Mouse (Mus musculus): ENCODE results near the gene Gm15737. TPM values are rescaled to one million over a fixed set of nuclear protein-coding genes. Genes with fewer than 3 reads are reported as not detected.

The Gm15737 gene
- polyA plus RNA-seq, 1 experiment from 2014 or later = 0.34 TPM

GRCm38 (mm10) chr6:92879700-92880265 lies 10.6 kb downstream of the Gm15737 start:
- Histone ChIP-seq H3K27me3 (ENCODE audit: control insufficient read depth, insufficient read depth, low read length) (no peaks in the 10 kb centered on the region), H3K9ac (ENCODE audit: low read length) (no peak overlapping the region), H3K4me3 (ENCODE audit: low read length) (no peak overlapping the region), H3K4me2 (ENCODE audit: low read depth, low read length) (no peak overlapping the region), H3K36me3 (ENCODE audit: control insufficient read depth, insufficient read depth) (peaks cover 37% of the 10 kb centered on the region), H3K9me3 (replicated peaks; ENCODE audit: control insufficient read depth, low read length) (0 out of 2 replicates have a peak, but pooled peaks cover 2% of the 10 kb centered on the region), H3K4me1 (ENCODE audit: control insufficient read depth, insufficient read depth, low read length) (peaks cover 14% of the 10 kb centered on the region), H3K27ac (ENCODE audit: low read length) (no peak overlapping the region)
- WGBS = 86% methylated on average over 14 of the region's 14 CpGs
- ATAC-seq (replicated peaks; ENCODE audit: extremely low read depth, insufficient read depth, low FRiP score) = no peak

GRCm38 (mm10) chr6:92882446-92882845 lies 13.3 kb downstream of the Gm15737 start:
- H3K36me3 ChIP-seq (ENCODE audit: control insufficient read depth, insufficient read depth) = peaks cover 49% of the 10 kb centered on the region
- peak overlapping the region; percentile 32; the same call in 1 of the 2 replicates for H3K27ac ChIP-seq (ENCODE audit: low read length)

GRCm38 (mm10) chr6:92883131-92883900 lies 14.2 kb downstream of the Gm15737 start:
- Histone ChIP-seq H3K27me3 (ENCODE audit: control insufficient read depth, insufficient read depth, low read length) (no peaks in the 10 kb centered on the region), H3K4me2 (ENCODE audit: low read depth, low read length) (no peak overlapping the region), H3K36me3 (ENCODE audit: control insufficient read depth, insufficient read depth) (peaks cover 50% of the 10 kb centered on the region), H3K9me3 (replicated peaks; ENCODE audit: control insufficient read depth, low read length) (no peaks in the 10 kb centered on the region), H3K4me1 (ENCODE audit: control insufficient read depth, insufficient read depth, low read length) (peaks cover 6% of the 10 kb centered on the region; the same call in 1 of the 2 replicates), H3K27ac (ENCODE audit: low read length) (no peak overlapping the region), H3K9ac (ENCODE audit: low read length) (no peak overlapping the region), H3K4me3 (ENCODE audit: low read length) (no peak overlapping the region)
- WGBS = 71% methylated on average over 9 of the region's 9 CpGs
- ATAC-seq (replicated peaks; ENCODE audit: extremely low read depth, insufficient read depth, low FRiP score) = no peak

More at GRCm38 (mm10) chr6:92882446-92882845, 13.3 kb downstream of the Gm15737 start:
- Histone ChIP-seq H3K9me3 (replicated peaks; ENCODE audit: control insufficient read depth, low read length) (0 out of 2 replicates have a peak, but pooled peaks cover 2% of the 10 kb centered on the region), H3K4me1 (ENCODE audit: control insufficient read depth, insufficient read depth, low read length) (peaks cover 6% of the 10 kb centered on the region; the same call in 1 of the 2 replicates), H3K9ac (ENCODE audit: low read length) (no peak overlapping the region), H3K4me3 (ENCODE audit: low read length) (no peak overlapping the region), H3K27me3 (ENCODE audit: control insufficient read depth, insufficient read depth, low read length) (no peaks in the 10 kb centered on the region), H3K4me2 (ENCODE audit: low read depth, low read length) (no peak overlapping the region)
- 66% methylated on average over 5 of the region's 5 CpGs for WGBS
- no peak for ATAC-seq (replicated peaks; ENCODE audit: extremely low read depth, insufficient read depth, low FRiP score)

- H3K27me3 ChIP-seq (ENCODE audit: control insufficient read depth, insufficient read depth, low read length) = no peaks in the 10 kb centered on the region
- no peaks in the 10 kb centered on the region for H3K9me3 ChIP-seq (replicated peaks; ENCODE audit: control insufficient read depth, low read length)
- ATAC-seq (replicated peaks; ENCODE audit: extremely low read depth, insufficient read depth, low FRiP score) = no peak
- H3K4me3 ChIP-seq (ENCODE audit: low read length) = no peak overlapping the region
- WGBS = 77% methylated on average over 1 of the region's 1 CpGs
- H3K36me3 ChIP-seq (ENCODE audit: control insufficient read depth, insufficient read depth) = peaks cover 55% of the 10 kb centered on the region
- no peak overlapping the region for H3K27ac ChIP-seq (ENCODE audit: low read length)
- H3K4me1 ChIP-seq (ENCODE audit: control insufficient read depth, insufficient read depth, low read length) = peaks cover 7% of the 10 kb centered on the region
- H3K9ac ChIP-seq (ENCODE audit: low read length) = no peak overlapping the region
- no peak overlapping the region for H3K4me2 ChIP-seq (ENCODE audit: low read depth, low read length)
These were observed 22.4 kb downstream of the Gm15737 start for GRCm38 (mm10) chr6:92891535-92891934.

- ATAC-seq (replicated peaks; ENCODE audit: extremely low read depth, insufficient read depth, low FRiP score) = no peak
- Histone ChIP-seq H3K27me3 (ENCODE audit: control insufficient read depth, insufficient read depth, low read length) (no peaks in the 10 kb centered on the region), H3K4me2 (ENCODE audit: low read depth, low read length) (no peak overlapping the region), H3K27ac (ENCODE audit: low read length) (no peak overlapping the region), H3K36me3 (ENCODE audit: control insufficient read depth, insufficient read depth) (peaks cover 36% of the 10 kb centered on the region), H3K9ac (ENCODE audit: low read length) (no peak overlapping the region), H3K4me1 (ENCODE audit: control insufficient read depth, insufficient read depth, low read length) (peaks cover 19% of the 10 kb centered on the region), H3K4me3 (ENCODE audit: low read length) (no peak overlapping the region), H3K9me3 (replicated peaks; ENCODE audit: control insufficient read depth, low read length) (no peaks in the 10 kb centered on the region)
- WGBS = 62% methylated on average over 1 of the region's 1 CpGs
These were observed 34.9 kb downstream of the Gm15737 start for GRCm38 (mm10) chr6:92904037-92904436.

GRCm38 (mm10) chr6:92904491-92904890 lies 35.3 kb downstream of the Gm15737 start:
- no peak overlapping the region for H3K4me2 ChIP-seq (ENCODE audit: low read depth, low read length)
- 44% methylated on average over 2 of the region's 2 CpGs for WGBS
- no peaks in the 10 kb centered on the region for H3K27me3 ChIP-seq (ENCODE audit: control insufficient read depth, insufficient read depth, low read length)
- no peak overlapping the region for H3K27ac ChIP-seq (ENCODE audit: low read length)
- peaks cover 33% of the 10 kb centered on the region for H3K36me3 ChIP-seq (ENCODE audit: control insufficient read depth, insufficient read depth)
- no peak overlapping the region for H3K4me3 ChIP-seq (ENCODE audit: low read length)
- H3K9me3 ChIP-seq (replicated peaks; ENCODE audit: control insufficient read depth, low read length) = no peaks in the 10 kb centered on the region
- ATAC-seq (replicated peaks; ENCODE audit: extremely low read depth, insufficient read depth, low FRiP score) = no peak
- no peak overlapping the region for H3K9ac ChIP-seq (ENCODE audit: low read length)
- H3K4me1 ChIP-seq (ENCODE audit: control insufficient read depth, insufficient read depth, low read length) = peaks cover 22% of the 10 kb centered on the region

- Histone ChIP-seq H3K4me3 (ENCODE audit: low read length) (no peak overlapping the region), H3K36me3 (ENCODE audit: control insufficient read depth, insufficient read depth) (peaks cover 32% of the 10 kb centered on the region), H3K4me1 (ENCODE audit: control insufficient read depth, insufficient read depth, low read length) (peaks cover 22% of the 10 kb centered on the region), H3K27me3 (ENCODE audit: control insufficient read depth, insufficient read depth, low read length) (no peaks in the 10 kb centered on the region), H3K9me3 (replicated peaks; ENCODE audit: control insufficient read depth, low read length) (no peaks in the 10 kb centered on the region), H3K9ac (ENCODE audit: low read length) (0 out of 2 replicates have a peak overlapping the region, but pooled peaks have one; percentile 14), H3K4me2 (ENCODE audit: low read depth, low read length) (no peak overlapping the region), H3K27ac (ENCODE audit: low read length) (peak overlapping the region; percentile 80)
- WGBS = 5% methylated on average over 5 of the region's 5 CpGs
- peak; percentile 74 for ATAC-seq (replicated peaks; ENCODE audit: extremely low read depth, insufficient read depth, low FRiP score)
These were observed 36.8 kb downstream of the Gm15737 start for GRCm38 (mm10) chr6:92905922-92906321.

- H3K4me1 ChIP-seq (ENCODE audit: control insufficient read depth, insufficient read depth, low read length) = peaks cover 27% of the 10 kb centered on the region
- peak overlapping the region; percentile 90 for H3K27ac ChIP-seq (ENCODE audit: low read length)
- peak overlapping the region; percentile 28 for H3K4me3 ChIP-seq (ENCODE audit: low read length)
- peak; percentile 88 for ATAC-seq (replicated peaks; ENCODE audit: extremely low read depth, insufficient read depth, low FRiP score)
- no peaks in the 10 kb centered on the region for H3K27me3 ChIP-seq (ENCODE audit: control insufficient read depth, insufficient read depth, low read length)
- WGBS = 31% methylated on average over 8 of the region's 8 CpGs
- no peaks in the 10 kb centered on the region for H3K9me3 ChIP-seq (replicated peaks; ENCODE audit: control insufficient read depth, low read length)
- peak overlapping the region; percentile 63 for H3K4me2 ChIP-seq (ENCODE audit: low read depth, low read length)
- H3K9ac ChIP-seq (ENCODE audit: low read length) = no peak overlapping the region
- peaks cover 22% of the 10 kb centered on the region; the same call in 1 of the 2 replicates for H3K36me3 ChIP-seq (ENCODE audit: control insufficient read depth, insufficient read depth)
These were observed 40.2 kb downstream of the Gm15737 start for GRCm38 (mm10) chr6:92909361-92909760.

- peaks cover 23% of the 10 kb centered on the region for H3K4me1 ChIP-seq (ENCODE audit: control insufficient read depth, insufficient read depth, low read length)
- ATAC-seq (replicated peaks; ENCODE audit: extremely low read depth, insufficient read depth, low FRiP score) = no peak
- 77% methylated on average over 3 of the region's 3 CpGs for WGBS
- no peak overlapping the region for H3K27ac ChIP-seq (ENCODE audit: low read length)
- H3K9ac ChIP-seq (ENCODE audit: low read length) = no peak overlapping the region
- no peak overlapping the region for H3K4me2 ChIP-seq (ENCODE audit: low read depth, low read length)
- H3K27me3 ChIP-seq (ENCODE audit: control insufficient read depth, insufficient read depth, low read length) = no peaks in the 10 kb centered on the region
- H3K36me3 ChIP-seq (ENCODE audit: control insufficient read depth, insufficient read depth) = peaks cover 18% of the 10 kb centered on the region; the same call in 1 of the 2 replicates
- H3K9me3 ChIP-seq (replicated peaks; ENCODE audit: control insufficient read depth, low read length) = no peaks in the 10 kb centered on the region
- H3K4me3 ChIP-seq (ENCODE audit: low read length) = no peak overlapping the region
These were observed 41.5 kb downstream of the Gm15737 start for GRCm38 (mm10) chr6:92910611-92911010.

Measured in heart, embryonic 16.5 days (tissue).